Comparison of ENCODE assay signal across 20 mouse cellular contexts in the genomic region with DNA sequence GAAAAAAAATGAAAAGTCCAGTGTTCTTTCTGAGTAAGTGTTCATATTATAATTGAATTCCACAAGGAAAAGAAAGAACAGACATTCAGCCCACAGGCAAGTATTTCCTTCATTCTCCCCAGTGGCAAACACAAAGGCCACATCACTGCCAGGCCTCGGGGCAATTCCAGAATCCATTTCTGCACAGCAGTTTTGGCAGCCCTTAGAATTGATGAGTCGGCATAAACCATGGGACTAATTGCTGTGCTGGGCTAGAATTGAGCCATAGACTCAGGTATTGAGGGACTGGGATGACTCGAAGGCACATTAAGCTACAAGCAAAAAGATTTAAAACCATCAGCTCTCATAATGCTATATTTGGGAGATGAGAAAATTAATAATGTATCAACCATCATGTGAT.
DNase-seq lines count a peak whose midpoint lies in the region; ATAC-seq and TF ChIP-seq lines count a peak whose summit lies in the region.
"Had no signal": no experiment of that assay in that cellular context is flagged by ENCODE, and none has a peak within 500 bp of the region (broad histone marks: within the 10 kb centered on the region; RNA-seq: fewer than 3 reads in every experiment).

No protein-coding gene starts in this region.

- WGBS in hindbrain, embryonic 11.5 days: 80% methylated on average over 3 of the region's 3 CpGs
- WGBS in hindbrain, embryonic 10.5 days: 80% methylated on average over 3 of the region's 3 CpGs

- ATAC-seq in hindbrain, embryonic 11.5 days (ENCODE audit: low FRiP score): no peak
- ATAC-seq: forebrain, embryonic 13.5 days; hindbrain, embryonic 16.5 days; inflammation-experienced regulatory T-cells, adult 6 months had no signal

- dilution Hi-C loops in CH12.LX (cut with MboI; ENCODE audit: extremely low pct_ligation_motif_present, extremely low pct_unique_long_range_greater_than_20kb, low sequenced_read_pairs): no loop called here

- DNase-seq in hindbrain, embryonic 11.5 days (ENCODE audit: low spot score): peak; percentile 1
- DNase-seq in hindbrain, embryonic 10.5 days (ENCODE audit: low spot score): no peak
- DNase-seq in CH12.LX (ENCODE audit: extremely low read depth): no peak
- peak; percentile 11 for DNase-seq in brain, adult 2 months (ENCODE audit: low read depth, low spot score)
- peak; percentile 4 for DNase-seq in retina, postnatal 1 day
- no peak for DNase-seq in gastrocnemius, postnatal 25 days
- no peak for DNase-seq in kidney, adult 11 months
- DNase-seq: adrenal gland, adult 8-10 months; adrenal gland, postnatal 36 days; cerebellum, adult 11-12 months; cerebellum, adult 9-11 months; heart, adult 18-20 months; heart, postnatal 14 days had no signal

- H3K36me3 ChIP-seq in hindbrain, embryonic 11.5 days (ENCODE audit: control insufficient read depth, insufficient read depth, low read length): no peaks in the 10 kb centered on the region
- no peaks in the 10 kb centered on the region for H3K36me3 ChIP-seq in hindbrain, embryonic 10.5 days
- no peaks in the 10 kb centered on the region for H3K36me3 ChIP-seq in CH12.LX (replicated peaks in 1 of 2; ENCODE audit: control insufficient read depth in 1 of 2, insufficient read depth in 1 of 2, low read length in 1 of 2)
- H3K36me3 ChIP-seq: embryonic facial prominence, embryonic 10.5 days; heart, embryonic 15.5 days; hindbrain, embryonic 12.5 days had no signal

- TF ChIP-seq EP300 in CH12.LX (IDR thresholded peaks at IDR 0.05; ENCODE audit: low read length): no peak

- TF ChIP-seq POLR2A in CH12.LX (IDR thresholded peaks at IDR 0.05; ENCODE audit: low read depth, low read length): no peak

- no peak overlapping the region for H3K4me2 ChIP-seq in hindbrain, embryonic 11.5 days (replicated peaks; ENCODE audit: low read depth, low read length)
- H3K4me2 ChIP-seq in CH12.LX (ENCODE audit: insufficient read depth, low read depth, poor library complexity, severe bottlenecking): no peak overlapping the region
- H3K4me2 ChIP-seq: forebrain, embryonic 13.5 days; heart, embryonic 11.5 days; heart, embryonic 15.5 days; hindbrain, embryonic 12.5 days had no signal

- H3K4me3 ChIP-seq in hindbrain, embryonic 11.5 days (ENCODE audit: low read depth, low read length): no peak overlapping the region
- no peak overlapping the region for H3K4me3 ChIP-seq in hindbrain, embryonic 10.5 days
- H3K4me3 ChIP-seq in CH12.LX (replicated peaks in 1 of 3; ENCODE audit: low read depth in 2 of 3, low read length in 2 of 3, poor library complexity in 1 of 3): no peak overlapping the region
- H3K4me3 ChIP-seq: embryonic facial prominence, embryonic 10.5 days; forebrain, embryonic 13.5 days; heart, embryonic 15.5 days; hindbrain, embryonic 12.5 days had no signal

- TF ChIP-seq CTCF in CH12.LX (conservative IDR thresholded peaks at IDR 0.05 in 1 of 2, IDR thresholded peaks at IDR 0.05 in 1 of 2; ENCODE audit: low read depth in 2 of 2, low read length in 2 of 2): no peak

- no peaks in the 10 kb centered on the region for H3K27me3 ChIP-seq in hindbrain, embryonic 11.5 days (ENCODE audit: control insufficient read depth, insufficient read depth, low read length)
- no peaks in the 10 kb centered on the region for H3K27me3 ChIP-seq in hindbrain, embryonic 10.5 days (ENCODE audit: insufficient read depth, poor library complexity, severe bottlenecking)
- H3K27me3 ChIP-seq in CH12.LX (replicated peaks): no peaks in the 10 kb centered on the region
- H3K27me3 ChIP-seq: forebrain, embryonic 13.5 days; heart, embryonic 15.5 days; hindbrain, embryonic 12.5 days had no signal

- no peaks in the 10 kb centered on the region for H3K9me3 ChIP-seq in hindbrain, embryonic 11.5 days (ENCODE audit: control insufficient read depth, low read length)
- H3K9me3 ChIP-seq in hindbrain, embryonic 10.5 days: no peaks in the 10 kb centered on the region
- peaks cover 52% of the 10 kb centered on the region for H3K9me3 ChIP-seq in CH12.LX (replicated peaks; ENCODE audit: low read length)
- H3K9me3 ChIP-seq: embryonic facial prominence, embryonic 10.5 days; forebrain, embryonic 13.5 days; heart, embryonic 15.5 days; hindbrain, embryonic 12.5 days had no signal

- H3K4me1 ChIP-seq in hindbrain, embryonic 11.5 days (replicated peaks; ENCODE audit: control insufficient read depth, insufficient read depth, low read length): no peaks in the 10 kb centered on the region
- no peaks in the 10 kb centered on the region for H3K4me1 ChIP-seq in hindbrain, embryonic 10.5 days (replicated peaks)
- H3K4me1 ChIP-seq in CH12.LX (ENCODE audit: control insufficient read depth in 1 of 2, insufficient read depth in 2 of 2): no peaks in the 10 kb centered on the region
- H3K4me1 ChIP-seq: embryonic facial prominence, embryonic 10.5 days; forebrain, embryonic 13.5 days; heart, embryonic 15.5 days; hindbrain, embryonic 12.5 days had no signal

- H3K79me2 ChIP-seq in CH12.LX (replicated peaks; ENCODE audit: control insufficient read depth, extremely low read depth, insufficient read depth, poor library complexity, severe bottlenecking): no peaks in the 10 kb centered on the region

- TF ChIP-seq RAD21 in CH12.LX (IDR thresholded peaks at IDR 0.05; ENCODE audit: low read depth, low read length): no peak

- in situ Hi-C loops in CH12.LX (cut with MboI; ENCODE audit: low pct_ligation_motif_present, low pct_unique_long_range_greater_than_20kb, low sequenced_read_pairs): no loop called here

- no peak overlapping the region for H3K27ac ChIP-seq in hindbrain, embryonic 11.5 days (ENCODE audit: low read depth, low read length)
- no peak overlapping the region for H3K27ac ChIP-seq in hindbrain, embryonic 10.5 days
- no peak overlapping the region for H3K27ac ChIP-seq in CH12.LX (ENCODE audit: insufficient read depth, low read depth)
- H3K27ac ChIP-seq: embryonic facial prominence, embryonic 10.5 days; forebrain, embryonic 13.5 days; heart, embryonic 15.5 days; hindbrain, embryonic 12.5 days had no signal

- no peak overlapping the region for H3K9ac ChIP-seq in hindbrain, embryonic 11.5 days (ENCODE audit: low read depth, low read length)
- H3K9ac ChIP-seq in CH12.LX (ENCODE audit: insufficient read depth, low read depth): no peak overlapping the region
- H3K9ac ChIP-seq: forebrain, embryonic 13.5 days; heart, embryonic 15.5 days; hindbrain, embryonic 12.5 days had no signal

TF ChIP-seq in CH12.LX, 34 proteins besides CTCF, POLR2A, EP300 and RAD21:
- TF ChIP-seq POLR2AphosphoS2 (IDR thresholded peaks at IDR 0.05; ENCODE audit: low read depth, low read length): no peak
- no peak for TF ChIP-seq JUN (IDR thresholded peaks at IDR 0.05; ENCODE audit: insufficient read depth, low read depth, low read length)
- peak; percentile 58; the same call in 1 of the 2 replicates for TF ChIP-seq MAFK (IDR thresholded peaks at IDR 0.05; ENCODE audit: insufficient replicate concordance, low read length)

Comparison
In these comparisons a context has a peak if more than half of its experiments do, and no peak if none do; other contexts are left out.
1. DNase-seq: peak in hindbrain, embryonic 11.5 days (single experiment), brain, adult 2 months (single experiment) and retina, postnatal 1 day (single experiment); none in hindbrain, embryonic 10.5 days (single experiment), CH12.LX (single experiment), gastrocnemius, postnatal 25 days (single experiment) and kidney, adult 11 months (single experiment).